Mouse (Mus musculus) CH12.LX (cell line): ENCODE data around the gene Col25a1.

ENCODE experiments used
- CTCF ChIP-seq, 2 experiments: IDR thresholded peaks in 1 of 2; conservative IDR thresholded peaks in 1 of 2; 2 replicates each; pipeline ENCODE4 v1.5.1; 2011 to 2012; ENCODE audit warnings: low read depth in 2 of 2, low read length in 2 of 2, improper control_type of control experiment in 1 of 2, inconsistent platforms in 1 of 2, mild to moderate bottlenecking in 1 of 2, moderate library complexity in 1 of 2
- E2F4 ChIP-seq: IDR thresholded peaks from 2 replicates; pipeline ENCODE4 v1.6.1; 2011; ENCODE audit warnings: low read depth, low read length, improper control_type of control experiment; ENCODE audit not compliant: insufficient replicate concordance
- ELF1 ChIP-seq: IDR thresholded peaks from 2 replicates; pipeline ENCODE4 v1.6.1; 2014; ENCODE audit warnings: low read depth, mild to moderate bottlenecking, inconsistent platforms, low read length, improper control_type of control experiment
- EP300 ChIP-seq: IDR thresholded peaks from 2 replicates; pipeline ENCODE4 v1.6.1; 2011; ENCODE audit warnings: low read length, improper control_type of control experiment
- HCFC1 ChIP-seq: IDR thresholded peaks from 2 replicates; pipeline ENCODE4 v1.6.1; 2012; ENCODE audit warnings: low read depth, mild to moderate bottlenecking, inconsistent platforms, low read length, improper control_type of control experiment
- MAFK ChIP-seq: IDR thresholded peaks from 2 replicates; pipeline ENCODE4 v1.6.1; 2011; ENCODE audit warnings: low read length, improper control_type of control experiment; ENCODE audit not compliant: insufficient replicate concordance
- MYC ChIP-seq: IDR thresholded peaks from 2 replicates; pipeline ENCODE4 v1.6.1; 2011; ENCODE audit warnings: low read depth, mild to moderate bottlenecking, improper control_type of control experiment, low read length
- NELFE ChIP-seq: IDR thresholded peaks from 2 replicates; pipeline ENCODE4 v1.6.1; 2011; ENCODE audit warnings: low read depth, low read length, improper control_type of control experiment
- POLR2A ChIP-seq: IDR thresholded peaks from 2 replicates; pipeline ENCODE4 v1.6.1; 2011; ENCODE audit warnings: low read depth, mild to moderate bottlenecking, improper control_type of control experiment, low read length
- RCOR1 ChIP-seq: conservative IDR thresholded peaks from 2 replicates; pipeline ENCODE4 v1.6.1; 2012; ENCODE audit warnings: low read depth, mild to moderate bottlenecking, inconsistent platforms, low read length, improper control_type of control experiment
- SIN3A ChIP-seq: IDR thresholded peaks from 2 replicates; pipeline ENCODE4 v1.6.1; 2012; ENCODE audit warnings: low read length, improper control_type of control experiment, inconsistent platforms
- TBP ChIP-seq: conservative IDR thresholded peaks from 2 replicates; pipeline ENCODE4 v1.6.1; 2011; ENCODE audit warnings: low read depth, low read length, improper control_type of control experiment
- UBTF ChIP-seq: IDR thresholded peaks from 2 replicates; pipeline ENCODE4 v1.6.1; 2012; ENCODE audit warnings: low read depth, mild to moderate bottlenecking, inconsistent platforms, low read length, improper control_type of control experiment, moderate library complexity

GRCm38 (mm10) chr3:130501713-130502112 is 370.4 kb downstream of the Col25a1 start:
- TF ChIP-seq CTCF (conservative IDR thresholded peaks at IDR 0.05 in 1 of 2, IDR thresholded peaks at IDR 0.05 in 1 of 2; ENCODE audit: low read depth in 2 of 2, low read length in 2 of 2) = no peak
- no peak for TF ChIP-seq SIN3A
- no peak for TF ChIP-seq RCOR1
- TF ChIP-seq POLR2A = no peak
- no peak for TF ChIP-seq MYC
- TF ChIP-seq HCFC1 = no peak
- TF ChIP-seq EP300 = no peak
- TF ChIP-seq UBTF = no peak
- TF ChIP-seq MAFK = no peak
- TF ChIP-seq NELFE = no peak
- TF ChIP-seq ELF1 = no peak
- no peak for TF ChIP-seq E2F4
- TF ChIP-seq TBP = no peak
